In the genomic region with DNA sequence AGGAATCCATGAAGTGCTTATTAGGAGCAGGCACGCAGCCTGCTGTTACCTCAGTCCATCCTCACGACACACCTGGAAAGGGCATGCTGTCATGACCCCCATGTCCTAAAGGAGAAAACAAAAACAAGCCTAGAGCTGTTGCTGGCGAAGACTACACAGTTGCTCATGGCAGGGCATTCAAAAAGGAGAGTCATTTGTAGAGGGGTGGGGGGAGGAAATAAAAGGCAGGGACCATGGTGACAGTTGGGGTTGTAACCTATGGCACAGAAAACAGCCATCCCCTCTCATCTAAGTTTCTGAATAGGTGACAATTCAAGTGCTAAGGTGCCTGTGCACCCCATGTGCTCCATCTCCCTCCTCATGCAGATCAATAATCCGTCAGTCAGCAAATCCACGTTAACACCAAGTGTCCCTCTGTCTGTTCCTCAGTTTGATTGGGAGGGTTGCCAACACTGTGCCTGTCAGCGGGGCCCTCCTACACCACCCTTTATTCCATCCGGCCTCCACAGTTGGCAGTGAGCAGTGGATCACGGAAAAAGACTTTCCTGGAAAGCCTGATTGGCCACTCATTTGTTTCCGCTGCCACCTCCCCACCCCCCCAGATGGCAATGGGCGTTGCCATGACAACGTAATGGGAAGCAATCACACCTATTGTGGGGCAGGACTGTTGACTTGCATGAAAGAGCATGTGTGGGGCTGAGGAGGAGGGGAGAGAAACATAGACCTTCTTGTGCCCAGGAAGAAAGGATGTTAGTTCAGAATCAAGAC, we compare ENCODE assay signal across 8 mouse cellular contexts.
DNase-seq lines count a peak whose midpoint lies in the region; ATAC-seq lines count a peak whose summit lies in the region.

No protein-coding gene starts in this region.

- DNase-seq in ZHBTc4 (ENCODE audit: low read depth, low spot score) = peak; percentile 67
- peak; percentile 80 for DNase-seq in embryonic facial prominence, embryonic 10.5 days (ENCODE audit: low spot score)
- DNase-seq in midbrain, embryonic 11.5 days (ENCODE audit: low spot score, missing footprints) = peak; percentile 93
- no peak for DNase-seq in adrenal gland, postnatal 36 days
- DNase-seq in urinary bladder, postnatal 4 days (ENCODE audit: low spot score in 2 of 2) = no peak
- no peak for DNase-seq in kidney, adult 18-20 months
- no peak for DNase-seq in liver

- H3K36me3 ChIP-seq in embryonic facial prominence, embryonic 10.5 days (replicated peaks) = no peaks in the 10 kb centered on the region
- no peaks in the 10 kb centered on the region for H3K36me3 ChIP-seq in hindbrain, embryonic 16.5 days (ENCODE audit: control insufficient read depth, insufficient read depth, low read length)
- H3K36me3 ChIP-seq in midbrain, embryonic 11.5 days (ENCODE audit: control insufficient read depth, insufficient read depth, low read length) = no peaks in the 10 kb centered on the region

- no peaks in the 10 kb centered on the region for H3K9me3 ChIP-seq in embryonic facial prominence, embryonic 10.5 days
- H3K9me3 ChIP-seq in hindbrain, embryonic 16.5 days (ENCODE audit: control insufficient read depth, low read length) = no peaks in the 10 kb centered on the region
- H3K9me3 ChIP-seq in midbrain, embryonic 11.5 days (ENCODE audit: control insufficient read depth, low read length) = no peaks in the 10 kb centered on the region

- H3K4me2 ChIP-seq in hindbrain, embryonic 16.5 days (ENCODE audit: low read length) = peak overlapping the region; percentile 45
- H3K4me2 ChIP-seq in midbrain, embryonic 11.5 days = peak overlapping the region; percentile 23

- H3K27ac ChIP-seq in embryonic facial prominence, embryonic 10.5 days (replicated peaks) = peak overlapping the region; percentile 65
- peak overlapping the region; percentile 53 for H3K27ac ChIP-seq in hindbrain, embryonic 16.5 days (ENCODE audit: low read depth, low read length)
- H3K27ac ChIP-seq in midbrain, embryonic 11.5 days (ENCODE audit: low read depth, low read length) = 0 out of 2 replicates have a peak overlapping the region, but pooled peaks have one; percentile 1

- 19% methylated on average over 11 of the region's 11 CpGs for WGBS in embryonic facial prominence, embryonic 10.5 days
- WGBS in hindbrain, embryonic 16.5 days = 11% methylated on average over 11 of the region's 11 CpGs
- 20% methylated on average over 11 of the region's 11 CpGs for WGBS in midbrain, embryonic 11.5 days

- peak; percentile 92 for ATAC-seq in hindbrain, embryonic 16.5 days
- ATAC-seq in midbrain, embryonic 11.5 days (ENCODE audit: low FRiP score) = peak; percentile 81

- H3K9ac ChIP-seq in hindbrain, embryonic 16.5 days (ENCODE audit: low read depth, low read length) = no peak overlapping the region
- no peak overlapping the region for H3K9ac ChIP-seq in midbrain, embryonic 11.5 days (ENCODE audit: low read length)

- peak overlapping the region; percentile 33 for H3K4me3 ChIP-seq in embryonic facial prominence, embryonic 10.5 days
- H3K4me3 ChIP-seq in hindbrain, embryonic 16.5 days (ENCODE audit: low read length) = peak overlapping the region; percentile 5; the same call in 1 of the 2 replicates
- no peak overlapping the region for H3K4me3 ChIP-seq in midbrain, embryonic 11.5 days (ENCODE audit: low read depth, low read length)

- peaks cover 55% of the 10 kb centered on the region for H3K4me1 ChIP-seq in embryonic facial prominence, embryonic 10.5 days
- H3K4me1 ChIP-seq in hindbrain, embryonic 16.5 days (ENCODE audit: control insufficient read depth, insufficient read depth, low read depth, low read length) = peaks cover 41% of the 10 kb centered on the region
- H3K4me1 ChIP-seq in midbrain, embryonic 11.5 days (ENCODE audit: control insufficient read depth, insufficient read depth, low read length) = peaks cover 34% of the 10 kb centered on the region

- H3K27me3 ChIP-seq in embryonic facial prominence, embryonic 10.5 days (replicated peaks; ENCODE audit: low read depth, poor library complexity, severe bottlenecking) = no peaks in the 10 kb centered on the region
- H3K27me3 ChIP-seq in hindbrain, embryonic 16.5 days (replicated peaks; ENCODE audit: control insufficient read depth, insufficient read depth, low read length) = no peaks in the 10 kb centered on the region
- no peaks in the 10 kb centered on the region for H3K27me3 ChIP-seq in midbrain, embryonic 11.5 days (ENCODE audit: control insufficient read depth, insufficient read depth, low read length)

Comparison
In these comparisons a context has a peak if more than half of its experiments do, and no peak if none do; other contexts are left out.
1. DNase-seq: peak in ZHBTc4 (single experiment), embryonic facial prominence, embryonic 10.5 days (single experiment) and midbrain, embryonic 11.5 days (single experiment); none in adrenal gland, postnatal 36 days (0 of 2), urinary bladder, postnatal 4 days (0 of 2), kidney, adult 18-20 months (single experiment) and liver (single experiment).
2. H3K27ac ChIP-seq: peak in every context shown above with its lines; median percentile 65 in embryonic facial prominence, embryonic 10.5 days; 53 in hindbrain, embryonic 16.5 days; 1 in midbrain, embryonic 11.5 days.